Mouse (Mus musculus) limb, embryonic 11.5 days (tissue): ENCODE data around the gene Aadacl3. TPM values are rescaled to one million over a fixed set of nuclear protein-coding genes. Genes with fewer than 3 reads are reported as not detected.

Experiments
- ATAC-seq: fragments of 200-750 bp; cut with Nextera tagmentation; 2 replicates; pipeline ENCODE4 v1.8.0; 2017; ENCODE audit warnings: low read depth; ENCODE audit not compliant: insufficient number of reproducible peaks, low FRiP score, low TSS enrichment
- DNase-seq: peaks from one replicate; pipeline ENCODE4 v3.0.0-alpha.2; 2015; ENCODE audit warnings: low spot score
- H3K27ac ChIP-seq: fragments of 300-500 bp; sonication (generic); replicated peaks from 2 replicates; pipeline ENCODE4 v1.5.1; 2014; ENCODE audit warnings: low read depth, mild to moderate bottlenecking, low read length
- H3K27me3 ChIP-seq: fragments of 300-500 bp; sonication (generic); 2 replicates; pipeline ENCODE4 v1.6.1; 2014; ENCODE audit warnings: mild to moderate bottlenecking, low read length, mixed read lengths; ENCODE audit not compliant: control insufficient read depth, insufficient read depth
- H3K36me3 ChIP-seq: fragments of 300-500 bp; sonication (generic); 2 replicates; pipeline ENCODE4 v1.6.1; 2014; ENCODE audit warnings: mild to moderate bottlenecking, low read length, moderate library complexity, mixed read lengths; ENCODE audit not compliant: control insufficient read depth, insufficient read depth
- H3K4me1 ChIP-seq: fragments of 300-500 bp; sonication (generic); 2 replicates; pipeline ENCODE4 v1.6.1; 2014; ENCODE audit warnings: low read length, mixed read lengths; ENCODE audit not compliant: control insufficient read depth, insufficient read depth
- H3K4me2 ChIP-seq: fragments of 300-500 bp; sonication (generic); 2 replicates; pipeline ENCODE4 v1.6.1; 2014; ENCODE audit warnings: low read depth, mild to moderate bottlenecking, moderate library complexity; ENCODE audit not compliant: severe bottlenecking
- H3K4me3 ChIP-seq: fragments of 300-500 bp; sonication (generic); 2 replicates; pipeline ENCODE4 v1.5.1; 2014; ENCODE audit warnings: low read depth, low read length
- H3K9ac ChIP-seq: fragments of 300-500 bp; sonication (generic); 2 replicates; pipeline ENCODE4 v1.6.1; 2014; ENCODE audit warnings: mild to moderate bottlenecking, low read length
- H3K9me3 ChIP-seq: fragments of 300-500 bp; sonication (generic); 2 replicates; pipeline ENCODE4 v1.6.1; 2016; ENCODE audit warnings: low read length; ENCODE audit not compliant: control insufficient read depth
- WGBS: fragments of 180-500 bp; shearing (Covaris S2); extraction: QIAGEN DNeasy Blood & Tissue Kit; methylation state at CpG from one replicate; pipeline ENCODE4 v1.1.7; 2014; 5-methylcytosine and 5-hydroxymethylcytosine counted together
- polyA plus RNA-seq: library from polyadenylated mRNA; unstranded; fragments of >200 nt; fragmentation: Nextera tagmentation; extraction: Ambion mirVana; gene quantifications from 2 replicates; pipeline ENCODE4 v1.2.1, GENCODE M21; 2014

Gene Aadacl3
- not detected in 2 replicates for polyA plus RNA-seq

DNA sequence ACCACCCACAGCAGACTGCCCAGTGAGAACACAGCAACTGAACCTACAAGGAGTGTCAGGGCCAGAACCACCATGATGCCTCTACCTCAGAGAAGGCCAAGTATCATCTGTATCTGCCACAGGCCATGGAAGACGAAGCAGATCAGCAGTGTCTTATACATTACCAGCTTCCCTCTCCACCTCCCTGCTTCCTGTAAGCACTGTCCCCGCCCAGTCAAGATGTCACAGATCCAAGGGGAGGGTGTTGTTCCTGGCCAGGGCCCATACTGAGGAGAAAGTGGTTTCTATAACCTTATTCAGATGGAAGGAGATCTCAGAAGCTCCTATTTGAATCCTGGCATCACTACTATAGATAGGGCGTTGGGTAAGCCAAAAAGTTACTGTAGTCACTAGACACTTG, at the start of gene Aadacl3:
Gene Aadacl3 (minus strand): TSS at position 101 of the 400 bp plus-strand sequence.
- no peak within 1 kb of the TSS for H3K4me2 ChIP-seq
- H3K27me3 ChIP-seq, result no peaks in the 10 kb centered on the region
- H3K4me1 ChIP-seq, result no peaks in the 10 kb centered on the region
- H3K27ac ChIP-seq, result no peak within 1 kb of the TSS
- no peak within 1 kb of the TSS for H3K9ac ChIP-seq
- H3K4me3 ChIP-seq, result no peak within 1 kb of the TSS
- 75% methylated on average over 3 of the region's 3 CpGs for WGBS
- no peaks in the 10 kb centered on the region for H3K9me3 ChIP-seq
- DNase-seq (no peak), ATAC-seq (no peak)
- H3K36me3 ChIP-seq, result no peaks in the 10 kb centered on the region

DNA sequence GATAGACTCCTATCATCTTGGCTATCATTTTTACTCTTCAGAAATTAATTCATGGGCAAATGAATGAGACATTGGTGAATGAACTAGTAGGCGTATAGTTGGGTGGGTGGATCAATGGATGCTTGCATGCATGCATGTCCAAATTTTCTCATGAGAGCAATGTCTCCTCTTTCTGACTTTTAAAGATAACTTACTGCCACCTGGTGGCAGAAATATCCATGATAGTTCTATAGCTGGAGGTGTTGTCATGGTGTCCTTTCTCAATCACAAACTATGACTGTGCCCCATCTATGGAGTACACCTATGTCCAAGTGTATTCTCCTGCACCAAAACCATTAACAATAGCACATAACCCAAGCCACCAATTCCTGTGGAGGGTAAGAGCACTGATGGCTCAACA, 43.0 kb upstream of the Aadacl3 start:
- Histone ChIP-seq H3K4me2 (no peak overlapping the region), H3K27me3 (no peaks in the 10 kb centered on the region), H3K9me3 (0 out of 2 replicates have a peak, but pooled peaks cover 6% of the 10 kb centered on the region), H3K27ac (no peak overlapping the region), H3K9ac (no peak overlapping the region), H3K36me3 (no peaks in the 10 kb centered on the region), H3K4me1 (no peaks in the 10 kb centered on the region), H3K4me3 (no peak overlapping the region)
- WGBS, result 80% methylated on average over 1 of the region's 1 CpGs
- no peak for ATAC-seq
- DNase-seq, result no peak

DNA sequence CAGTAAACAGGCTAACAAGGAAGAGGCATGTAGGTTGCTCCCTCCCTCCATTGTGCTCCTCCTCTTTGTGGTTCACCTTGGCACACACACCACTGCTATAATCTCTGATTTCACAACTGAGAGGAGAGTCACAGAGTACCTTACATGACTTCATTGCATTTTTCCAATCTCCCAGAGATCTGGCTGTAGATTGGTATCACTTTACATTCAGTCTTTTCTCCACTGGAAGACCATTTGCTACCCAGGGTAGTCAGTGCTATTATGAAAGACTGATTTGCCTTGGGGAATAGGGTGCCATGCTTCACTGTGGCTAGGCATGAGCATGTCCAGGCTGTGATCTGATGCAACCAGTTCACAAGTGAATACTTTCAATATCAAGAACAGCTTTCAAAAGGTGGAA, 29.8 kb upstream of the Aadacl3 start:
- no peak overlapping the region for H3K9ac ChIP-seq
- no peaks in the 10 kb centered on the region for H3K9me3 ChIP-seq
- no peaks in the 10 kb centered on the region for H3K27me3 ChIP-seq
- no peak for DNase-seq
- ATAC-seq, result no peak
- H3K27ac ChIP-seq, result no peak overlapping the region
- no peaks in the 10 kb centered on the region for H3K4me1 ChIP-seq
- no peaks in the 10 kb centered on the region for H3K36me3 ChIP-seq
- H3K4me3 ChIP-seq, result no peak overlapping the region
- no peak overlapping the region for H3K4me2 ChIP-seq

DNA sequence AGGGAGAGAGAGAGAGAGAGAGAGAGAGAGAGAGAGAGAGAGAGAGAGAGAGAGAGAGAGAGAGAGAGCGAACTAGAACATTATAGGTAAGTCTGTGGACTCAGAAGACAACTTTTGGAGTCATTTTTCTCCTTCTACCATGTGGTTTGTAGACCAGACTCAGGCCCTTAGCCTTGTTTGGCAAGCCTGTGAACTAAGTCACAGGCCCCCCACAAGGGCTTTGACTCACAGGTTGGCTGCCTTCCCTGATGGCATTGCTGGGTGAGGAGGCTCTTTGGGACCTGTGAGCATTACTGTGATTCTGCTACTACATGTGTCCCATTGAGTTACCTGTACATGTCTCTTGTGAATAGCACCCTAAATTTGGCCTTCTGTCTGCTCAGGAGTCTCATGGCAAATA, 4.5 kb upstream of the Aadacl3 start:
- Histone ChIP-seq H3K27ac (no peak overlapping the region), H3K27me3 (no peaks in the 10 kb centered on the region), H3K4me1 (no peaks in the 10 kb centered on the region), H3K4me3 (no peak overlapping the region), H3K36me3 (no peaks in the 10 kb centered on the region), H3K4me2 (no peak overlapping the region), H3K9me3 (no peaks in the 10 kb centered on the region), H3K9ac (no peak overlapping the region)
- DNase-seq, result no peak
- 80% methylated on average over 1 of the region's 1 CpGs for WGBS
- no peak for ATAC-seq

DNA sequence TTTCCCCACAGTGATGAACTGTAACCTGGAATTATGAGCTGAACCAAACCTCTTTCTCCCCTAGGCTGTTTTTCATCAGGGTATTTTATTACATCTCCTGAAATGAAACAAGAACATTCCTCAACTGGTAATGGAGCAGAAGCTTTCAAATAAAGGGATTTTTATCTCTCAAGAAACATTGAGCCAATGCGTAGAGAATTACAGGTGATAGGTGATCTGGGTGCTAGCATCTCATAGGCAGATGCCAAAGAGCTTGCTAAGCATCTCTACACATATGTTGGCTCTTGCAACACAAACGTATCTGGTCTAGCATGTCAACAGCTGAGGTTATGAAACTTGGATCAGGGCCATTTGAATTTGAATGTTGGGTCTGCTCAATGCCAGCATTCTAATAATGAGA, 1.6 kb upstream of the Aadacl3 start:
- Histone ChIP-seq H3K4me3 (no peak overlapping the region), H3K27ac (no peak overlapping the region), H3K36me3 (no peaks in the 10 kb centered on the region), H3K4me2 (no peak overlapping the region), H3K9me3 (no peaks in the 10 kb centered on the region), H3K4me1 (no peaks in the 10 kb centered on the region), H3K27me3 (no peaks in the 10 kb centered on the region), H3K9ac (no peak overlapping the region)
- WGBS, result 77% methylated on average over 2 of the region's 2 CpGs
- DNase-seq (no peak), ATAC-seq (no peak)

DNA sequence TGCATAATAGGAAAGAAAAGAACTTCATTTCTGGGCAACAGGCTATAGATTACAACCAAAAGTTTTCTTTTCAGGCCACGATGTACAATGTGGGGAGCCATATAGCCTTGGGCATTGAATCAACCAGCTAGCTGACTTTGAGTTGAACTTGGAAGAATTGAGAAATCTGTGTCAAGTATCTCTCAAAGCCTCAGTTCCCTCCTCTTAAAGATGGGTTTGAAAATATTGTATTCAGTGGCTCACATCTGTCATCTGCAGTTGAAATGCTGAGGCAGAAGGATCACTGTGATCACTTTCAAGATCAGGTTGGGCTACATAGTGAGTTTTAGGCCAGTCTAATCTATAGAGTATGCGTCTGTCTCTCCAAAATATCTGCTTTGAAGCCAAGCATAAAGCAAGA, 10.3 kb downstream of the Aadacl3 start, which contains the start of gene Gm9944:
Gene Gm9944 (minus strand): TSS at position 101 of the 400 bp plus-strand sequence.
- no peaks in the 10 kb centered on the region for H3K27me3 ChIP-seq
- no peak within 1 kb of the TSS for H3K9ac ChIP-seq
- no peak for ATAC-seq
- no peak within 1 kb of the TSS for H3K4me2 ChIP-seq
- no peaks in the 10 kb centered on the region for H3K9me3 ChIP-seq
- H3K4me3 ChIP-seq, result no peak within 1 kb of the TSS
- DNase-seq, result no peak
- H3K4me1 ChIP-seq, result no peaks in the 10 kb centered on the region
- H3K36me3 ChIP-seq, result no peaks in the 10 kb centered on the region
- 78% methylated on average over 2 of the region's 2 CpGs for WGBS
- no peak within 1 kb of the TSS for H3K27ac ChIP-seq

DNA sequence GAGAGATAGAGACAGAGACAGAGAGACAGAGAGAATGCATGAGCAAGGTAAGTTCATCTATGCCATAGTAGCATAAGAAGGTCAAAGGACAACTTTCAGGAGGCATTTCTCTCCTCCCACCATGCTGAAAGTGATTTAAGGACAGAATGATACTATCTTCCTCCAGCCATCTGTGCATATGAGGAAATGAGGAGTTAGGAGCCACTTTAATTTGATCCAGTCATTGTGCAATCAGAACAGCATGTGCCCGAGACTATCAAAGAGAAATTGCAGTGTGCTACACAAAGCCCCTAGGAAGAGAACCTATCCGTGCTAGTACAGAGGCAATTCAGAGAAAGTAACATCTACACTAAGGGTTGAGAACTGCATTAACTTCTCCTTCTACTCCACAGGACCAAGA, 15.0 kb downstream of the Aadacl3 start:
- ATAC-seq (no peak), DNase-seq (no peak)
- no peak overlapping the region for H3K4me2 ChIP-seq
- WGBS, result 64% methylated on average over 2 of the region's 2 CpGs
- no peaks in the 10 kb centered on the region for H3K36me3 ChIP-seq
- no peak overlapping the region for H3K4me3 ChIP-seq
- no peak overlapping the region for H3K27ac ChIP-seq
- H3K9me3 ChIP-seq, result no peaks in the 10 kb centered on the region
- no peaks in the 10 kb centered on the region for H3K27me3 ChIP-seq
- no peaks in the 10 kb centered on the region for H3K4me1 ChIP-seq
- H3K9ac ChIP-seq, result no peak overlapping the region

DNA sequence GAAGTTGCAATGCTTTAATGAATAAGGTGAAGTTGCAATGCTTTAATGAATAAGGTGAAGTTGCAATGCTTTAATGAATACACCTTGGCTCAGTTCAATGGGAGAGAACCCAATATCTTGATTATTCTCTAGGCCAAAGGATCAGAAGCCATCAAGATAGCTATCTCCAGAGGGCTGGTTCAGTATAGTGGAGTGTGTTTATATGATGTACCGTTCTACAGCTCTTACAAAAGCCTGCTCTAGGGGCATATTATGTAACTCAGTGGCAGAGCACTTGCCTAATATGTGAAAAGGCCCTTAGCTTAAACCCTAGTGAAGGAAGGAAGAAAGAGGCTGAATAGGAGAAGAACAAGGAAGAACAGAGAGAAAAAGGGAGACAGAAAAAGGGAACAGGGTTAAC, 22.0 kb downstream of the Aadacl3 start:
- H3K4me3 ChIP-seq, result no peak overlapping the region
- no peak overlapping the region for H3K27ac ChIP-seq
- DNase-seq (no peak), ATAC-seq (no peak)
- H3K27me3 ChIP-seq, result no peaks in the 10 kb centered on the region
- H3K9me3 ChIP-seq, result no peaks in the 10 kb centered on the region
- H3K36me3 ChIP-seq, result no peaks in the 10 kb centered on the region
- WGBS, result 64% methylated on average over 1 of the region's 1 CpGs
- H3K9ac ChIP-seq, result no peak overlapping the region
- H3K4me1 ChIP-seq, result no peaks in the 10 kb centered on the region
- no peak overlapping the region for H3K4me2 ChIP-seq

DNA sequence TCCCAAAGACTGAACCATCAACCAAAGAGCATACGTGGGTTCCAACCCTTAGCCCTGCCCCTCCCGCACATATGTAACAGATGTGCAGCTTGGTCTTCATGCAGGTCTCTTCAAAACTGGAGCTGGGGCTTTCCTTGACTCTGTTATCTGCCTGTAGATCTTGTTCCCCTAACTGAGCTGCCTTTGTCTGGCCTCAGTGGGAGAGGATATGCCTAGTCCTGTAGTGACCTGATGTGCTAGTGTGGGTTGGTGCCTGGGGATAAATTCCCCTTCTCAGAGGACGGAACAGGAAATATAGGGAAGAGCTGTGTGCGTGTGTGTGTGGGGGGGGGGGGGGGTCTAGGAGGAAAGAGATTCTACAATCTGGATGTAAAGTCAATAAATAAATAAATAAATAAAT, 22.5 kb downstream of the Aadacl3 start:
- Histone ChIP-seq H3K36me3 (no peaks in the 10 kb centered on the region), H3K4me2 (no peak overlapping the region), H3K9ac (no peak overlapping the region), H3K4me3 (no peak overlapping the region), H3K27me3 (no peaks in the 10 kb centered on the region), H3K27ac (no peak overlapping the region), H3K4me1 (no peaks in the 10 kb centered on the region), H3K9me3 (no peaks in the 10 kb centered on the region)
- 93% methylated on average over 4 of the region's 4 CpGs for WGBS
- ATAC-seq (no peak), DNase-seq (no peak)
